Mouse (Mus musculus) adrenal gland, adult 18-20 months (tissue): ENCODE results near the gene Ddx47. TPM values are rescaled to one million over a fixed set of nuclear protein-coding genes. Genes with fewer than 3 reads are reported as not detected.

Experiments used
- DNase-seq, 2 experiments: peaks; one replicate each; pipeline ENCODE4 v3.0.0; 2021 to 2022; ENCODE audit warnings: low spot score in 2 of 2
- long read RNA-seq, 2 experiments: library from polyadenylated mRNA; stranded (forward); transcript quantifications; one replicate each; pipeline ENCODE4 v2.0.0; 2021
- total RNA-seq, 2 experiments: library from RNA; stranded (reverse); gene quantifications; 1 replicate in 1 of 2; 2 replicates in 1 of 2; pipeline ENCODE4 v1.2.3; 2021

Ddx47 gene
- total RNA-seq, result 10 to 100 TPM; 61.2 to 62.1 TPM
- long read RNA-seq, experiment 1, transcript Ddx47-201 (12 exons, 1,764 nt), result major isoform, 35 of 40 reads
- long read RNA-seq, experiment 1, partial matches to known transcripts, result 0 of 40 reads
- long read RNA-seq, experiment 1, other reads (novel, unspliced or antisense), result 5 of 40 reads
- long read RNA-seq, experiment 2, transcript Ddx47-201 (12 exons, 1,764 nt), result major isoform, 71 of 84 reads
- long read RNA-seq, experiment 2, partial matches to known transcripts, result 8 of 84 reads
- long read RNA-seq, experiment 2, other reads (novel, unspliced or antisense), result 5 of 84 reads

DNA sequence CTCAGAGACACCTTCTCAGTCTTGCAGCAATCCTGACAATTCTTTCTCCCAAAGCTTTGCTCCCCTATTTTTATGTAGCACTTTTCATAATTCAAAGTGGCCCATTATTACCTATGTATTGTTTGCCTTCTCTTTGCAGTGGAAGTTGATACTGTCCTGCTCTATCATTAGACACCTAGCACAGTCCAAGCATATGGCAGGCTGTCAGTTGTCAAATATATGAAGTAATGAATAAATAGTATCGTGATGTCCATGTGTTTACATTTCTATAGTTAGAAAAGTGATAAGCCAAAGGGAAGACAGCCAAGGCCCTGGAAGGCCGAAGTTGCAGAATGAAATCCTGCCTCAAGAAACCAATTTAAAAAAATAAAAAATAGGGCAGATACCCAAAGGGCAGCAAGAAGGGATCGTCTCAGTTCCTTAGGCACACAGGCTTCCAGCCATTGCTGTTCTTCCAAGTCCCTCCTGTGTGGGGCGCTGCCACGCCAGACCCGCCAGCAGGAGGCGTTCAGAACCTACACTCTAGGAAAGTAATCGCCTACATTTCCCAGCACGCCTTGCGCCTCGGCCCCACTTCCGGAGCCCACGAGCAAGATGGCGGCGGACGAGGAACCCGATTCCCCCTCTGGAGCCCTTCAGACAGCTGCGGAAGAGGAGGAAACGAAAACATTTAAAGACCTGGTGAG, at the start of gene Ddx47:
Ddx47 (plus strand) TSS at position 565 of the 686 bp plus-strand sequence.
- DNase-seq, result peak; percentile 88 to 94

DNA sequence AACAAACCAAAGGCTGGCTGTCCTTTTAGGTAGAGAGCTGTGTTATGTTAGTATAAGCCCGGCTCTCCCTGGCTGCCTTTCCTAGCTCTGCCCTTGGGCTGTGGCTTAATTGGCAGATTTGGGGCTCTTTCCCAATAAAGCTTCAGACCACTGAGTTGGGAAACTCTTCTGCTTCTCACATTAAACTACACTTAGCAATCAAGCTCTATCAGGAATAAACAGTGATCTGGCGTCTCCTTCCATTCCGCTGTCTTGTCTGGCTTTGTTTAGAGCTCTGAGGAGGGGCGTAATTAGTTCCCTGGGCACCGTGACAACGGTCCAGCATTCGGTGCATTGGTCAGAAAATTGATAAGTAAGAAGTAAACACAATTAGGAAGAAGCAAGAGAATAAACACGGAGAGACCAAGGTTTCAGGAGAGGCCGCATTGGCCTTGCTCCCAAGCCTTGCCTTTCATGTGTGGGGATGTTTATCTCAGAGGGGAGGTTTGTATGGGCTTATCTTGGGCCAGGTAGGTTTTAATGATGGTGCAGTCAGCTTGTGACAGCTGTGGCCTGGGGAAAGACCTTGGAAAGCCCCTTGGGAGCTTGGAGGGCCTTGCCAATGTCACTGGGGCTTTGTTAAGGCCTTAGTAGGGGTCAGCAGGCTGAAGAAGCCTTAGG, 49.4 kb upstream of the Ddx47 start:
- DNase-seq, result no peak

DNA sequence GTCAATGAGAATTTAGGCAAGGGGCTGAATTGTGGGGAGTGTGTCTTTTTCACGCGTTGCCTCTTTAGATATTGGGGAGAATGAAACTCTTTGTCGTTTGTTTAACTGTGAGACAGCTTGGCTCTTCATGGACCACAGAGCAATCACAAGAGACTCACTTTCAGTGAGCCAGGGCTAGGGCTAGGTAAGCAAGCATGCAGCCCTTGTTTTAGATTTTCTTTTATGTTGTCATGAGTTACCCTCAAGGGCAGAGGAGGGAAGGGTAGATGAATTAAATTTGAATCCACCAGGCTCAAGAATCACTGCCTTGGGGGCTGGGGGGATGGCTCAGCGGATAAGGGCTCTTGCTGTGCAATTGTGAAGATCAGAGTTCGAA, 48.9 kb upstream of the Ddx47 start:
- DNase-seq, result no peak

DNA sequence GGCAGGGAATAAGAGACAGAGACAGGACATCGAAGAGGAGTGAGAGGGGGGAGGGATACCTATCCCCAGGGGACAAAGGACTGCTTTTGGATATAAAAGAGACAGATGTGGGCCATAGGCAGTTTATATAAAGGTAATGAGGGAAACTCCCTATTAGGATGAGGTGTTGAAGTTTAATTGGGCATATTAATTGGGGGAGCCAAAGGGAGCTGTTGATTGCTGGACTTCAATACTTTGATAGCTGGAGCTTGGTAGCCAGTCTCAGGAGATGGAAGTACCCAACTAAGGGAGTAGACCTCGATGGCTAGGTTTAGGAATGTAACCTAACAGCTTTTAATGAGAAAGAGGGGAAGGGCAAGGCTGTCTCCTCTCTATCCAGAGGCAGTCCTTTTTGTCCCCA, 47.5 kb upstream of the Ddx47 start:
- no peak for DNase-seq

DNA sequence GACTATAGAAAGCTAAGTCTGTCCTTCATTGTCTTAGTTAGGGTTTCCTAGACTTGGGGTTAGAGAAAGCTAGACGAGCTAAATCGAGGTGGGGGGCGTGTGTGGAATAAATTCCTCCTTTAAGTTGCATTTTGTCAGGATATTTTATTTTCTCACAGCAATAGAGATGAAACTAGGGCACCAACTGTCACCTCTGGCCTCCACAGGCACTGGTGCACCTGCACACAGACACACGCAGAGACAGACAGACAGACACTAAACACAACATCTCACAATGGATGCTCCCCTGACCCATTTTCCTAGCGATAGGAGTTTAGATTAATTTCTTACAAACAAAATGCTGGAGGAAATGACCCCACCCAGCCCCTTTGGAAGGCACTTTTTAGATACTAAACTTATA, 44.7 kb upstream of the Ddx47 start:
- DNase-seq, result no peak

DNA sequence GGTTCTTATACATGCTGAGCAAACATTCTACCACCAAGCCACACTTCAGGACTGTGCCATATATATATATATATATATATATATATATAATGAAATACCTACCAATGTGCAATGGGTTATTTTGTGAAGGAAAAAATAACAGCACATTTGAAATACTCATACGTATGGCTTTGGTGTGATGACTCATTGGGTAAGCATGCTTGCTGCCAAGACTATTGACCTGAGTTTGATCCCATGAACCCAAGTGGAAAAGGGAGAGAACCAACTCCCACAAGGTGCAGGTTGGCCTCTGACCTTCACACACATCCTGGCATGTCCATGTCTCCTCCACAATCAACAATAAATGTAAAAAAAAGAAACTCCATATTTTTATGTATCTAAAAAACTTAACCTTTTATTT, 43.1 kb upstream of the Ddx47 start:
- DNase-seq, result no peak

DNA sequence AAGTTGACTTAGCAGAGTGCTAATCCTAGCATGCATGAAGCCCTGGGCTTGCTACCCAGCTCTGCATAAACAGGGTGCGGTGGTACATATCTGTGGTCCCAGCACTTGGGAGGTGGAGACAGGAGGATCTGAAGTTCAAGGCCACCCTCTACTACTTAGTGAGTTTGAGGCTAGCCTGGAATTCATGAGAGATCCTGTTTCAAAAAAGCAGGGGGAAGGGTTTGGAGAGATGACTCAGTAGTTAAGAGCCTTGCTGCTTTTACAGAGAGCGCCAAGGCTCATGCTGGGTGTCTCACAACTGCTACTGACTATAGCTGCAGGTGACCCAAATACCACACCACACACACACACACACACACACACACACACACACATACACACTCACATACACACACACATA, 41.9 kb upstream of the Ddx47 start:
- DNase-seq, result no peak

DNA sequence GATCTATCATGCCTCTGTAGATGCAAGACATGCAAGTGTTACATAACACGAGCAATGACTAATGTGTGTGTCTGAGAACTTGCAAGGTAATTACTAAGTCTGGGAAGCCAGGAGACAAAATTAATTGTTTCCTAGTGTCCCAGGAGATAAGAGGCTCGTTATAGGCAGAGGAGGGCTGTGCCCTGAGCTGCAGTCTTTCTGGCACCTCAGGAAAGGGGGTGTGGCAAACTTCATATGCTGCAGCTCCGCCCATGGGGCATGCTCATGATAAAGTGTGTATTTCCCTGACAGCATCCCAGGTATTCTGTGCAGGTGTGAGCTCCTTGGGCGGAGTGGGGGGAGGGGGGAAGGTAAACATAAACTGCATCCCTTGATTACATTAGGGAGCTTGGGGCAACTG, 39.3 kb upstream of the Ddx47 start:
- DNase-seq, result no peak

DNA sequence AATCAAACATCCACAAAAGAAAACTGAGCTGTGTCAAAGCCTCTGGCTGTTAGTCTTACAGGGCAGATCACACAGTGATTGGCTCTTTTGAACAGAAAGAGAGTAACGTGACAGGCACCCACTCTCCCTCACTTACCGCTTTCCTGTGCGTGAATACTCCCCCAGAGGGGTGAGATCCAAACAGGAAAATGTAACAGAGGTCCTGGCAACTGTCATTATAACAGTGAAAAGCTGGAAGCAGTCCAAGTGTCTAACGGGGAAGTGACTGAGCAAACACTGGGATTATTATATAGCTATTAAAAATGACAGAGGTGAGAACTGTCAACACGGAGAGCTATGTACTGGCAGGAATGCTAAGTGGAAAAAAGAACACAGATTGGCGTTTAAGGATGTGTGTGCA, 34.8 kb upstream of the Ddx47 start:
- DNase-seq, result no peak

DNA sequence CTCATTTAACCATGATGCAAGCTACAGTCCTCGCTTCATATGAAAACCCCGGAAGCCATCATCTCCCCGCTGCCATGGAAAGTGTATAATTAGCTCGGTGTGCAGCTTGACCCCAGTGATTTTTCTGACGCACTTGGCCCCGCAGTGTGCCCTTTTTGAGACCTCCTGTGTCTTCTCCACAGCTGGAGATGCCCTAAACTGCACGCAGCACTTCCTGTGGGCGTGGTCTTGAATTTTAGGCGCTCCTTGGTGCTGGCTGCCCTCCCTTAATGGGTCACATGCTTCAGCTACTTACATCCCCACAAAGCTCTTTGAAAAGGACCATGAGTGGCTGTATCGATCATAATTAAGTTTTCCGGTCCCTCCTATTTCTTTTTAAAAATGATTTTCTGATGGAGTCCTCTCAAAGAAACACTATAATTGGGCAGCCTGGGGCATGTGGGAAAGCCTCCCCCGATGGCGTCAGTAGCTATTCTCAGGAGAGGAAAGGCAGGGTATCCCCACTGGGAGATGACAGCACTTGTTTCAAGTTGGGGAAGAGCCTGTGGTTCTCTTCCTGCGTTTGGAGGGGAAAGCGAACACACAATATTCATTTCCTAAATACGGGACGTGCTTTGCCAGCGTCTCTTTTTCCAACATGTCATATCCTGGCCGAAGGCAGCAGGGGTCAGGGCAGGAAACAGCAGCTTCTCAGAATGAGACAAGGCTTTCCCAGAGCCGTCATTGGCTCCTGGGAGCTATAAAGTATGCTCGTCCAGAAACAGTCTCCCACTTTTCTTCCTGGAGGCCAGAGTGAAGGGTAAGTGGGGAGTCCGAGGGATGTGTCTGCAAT, 30.0 kb upstream of the Ddx47 start, which contains the start of gene Apold1:
Apold1 (plus strand) TSS at position 488 of the 832 bp plus-strand sequence.
- DNase-seq, result no peak

DNA sequence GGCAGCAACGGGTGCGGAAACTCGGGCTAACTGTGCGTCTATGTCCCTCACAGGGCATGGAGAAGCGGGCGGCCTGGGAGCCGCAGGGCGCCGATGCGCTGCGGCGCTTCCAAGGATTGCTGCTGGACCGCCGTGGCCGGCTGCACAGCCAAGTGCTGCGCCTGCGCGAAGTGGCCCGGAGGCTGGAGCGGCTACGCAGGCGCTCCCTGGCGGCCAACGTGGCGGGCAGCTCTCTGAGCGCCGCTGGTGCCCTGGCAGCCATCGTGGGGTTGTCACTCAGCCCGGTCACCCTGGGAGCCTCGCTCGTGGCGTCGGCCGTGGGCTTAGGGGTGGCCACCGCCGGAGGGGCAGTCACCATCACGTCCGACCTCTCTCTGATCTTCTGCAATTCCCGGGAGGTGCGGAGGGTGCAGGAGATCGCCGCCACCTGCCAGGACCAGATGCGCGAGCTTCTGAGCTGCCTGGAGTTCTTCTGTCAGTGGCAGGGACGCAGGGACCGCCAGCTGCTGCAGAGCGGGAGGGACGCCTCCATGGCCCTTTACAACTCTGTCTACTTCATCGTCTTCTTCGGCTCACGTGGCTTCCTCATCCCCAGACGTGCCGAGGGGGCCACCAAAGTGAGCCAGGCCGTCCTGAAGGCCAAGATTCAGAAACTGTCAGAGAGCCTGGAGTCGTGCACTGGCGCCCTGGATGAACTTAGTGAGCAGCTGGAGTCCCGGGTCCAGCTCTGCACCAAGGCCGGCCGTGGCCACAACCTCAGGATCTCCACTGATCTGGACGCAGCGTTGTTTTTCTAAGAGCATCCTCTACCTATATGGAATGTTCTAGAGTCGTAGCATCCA, 27.7 kb upstream of the Ddx47 start:
- DNase-seq, result peak; percentile 89 to 91

DNA sequence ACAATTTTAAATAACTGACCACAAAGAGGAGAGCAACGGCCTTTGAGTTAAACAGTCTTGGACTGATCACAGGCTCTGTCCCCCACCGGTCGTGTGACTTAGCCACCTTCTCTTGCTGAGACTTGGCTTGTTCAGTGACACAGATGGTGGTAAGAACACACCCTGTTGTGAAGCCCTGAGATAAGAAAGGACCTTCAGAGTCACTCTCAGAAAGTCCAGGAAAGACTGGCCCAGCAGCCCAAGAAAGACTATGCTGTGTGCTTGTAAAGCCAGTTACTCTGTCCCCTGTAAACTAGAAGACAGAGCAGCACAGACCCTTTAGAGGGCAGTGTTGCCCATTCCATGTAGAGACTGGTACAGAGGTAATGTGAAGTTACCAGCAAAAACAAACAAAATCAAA, 26.7 kb upstream of the Ddx47 start:
- DNase-seq, result no peak

DNA sequence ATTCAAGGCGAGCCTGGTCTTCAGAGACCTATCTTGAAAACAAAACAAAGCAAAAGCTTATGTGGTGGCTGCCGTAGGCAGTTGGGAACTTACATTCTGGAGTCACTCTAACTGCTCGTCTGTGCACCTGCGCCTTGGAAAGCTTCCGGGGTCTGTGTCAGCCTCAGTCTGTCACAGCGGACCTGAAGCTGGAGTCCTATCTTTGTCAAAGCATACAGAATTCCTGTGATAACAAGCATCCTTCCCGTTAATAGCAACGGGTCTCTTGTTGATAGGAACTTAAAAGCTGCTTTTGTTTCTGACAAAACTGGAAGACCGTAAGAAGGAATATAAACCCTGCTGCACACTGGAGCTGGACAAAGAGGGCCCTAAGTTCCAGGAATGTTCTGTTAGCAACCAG, 23.0 kb upstream of the Ddx47 start:
- no peak for DNase-seq

DNA sequence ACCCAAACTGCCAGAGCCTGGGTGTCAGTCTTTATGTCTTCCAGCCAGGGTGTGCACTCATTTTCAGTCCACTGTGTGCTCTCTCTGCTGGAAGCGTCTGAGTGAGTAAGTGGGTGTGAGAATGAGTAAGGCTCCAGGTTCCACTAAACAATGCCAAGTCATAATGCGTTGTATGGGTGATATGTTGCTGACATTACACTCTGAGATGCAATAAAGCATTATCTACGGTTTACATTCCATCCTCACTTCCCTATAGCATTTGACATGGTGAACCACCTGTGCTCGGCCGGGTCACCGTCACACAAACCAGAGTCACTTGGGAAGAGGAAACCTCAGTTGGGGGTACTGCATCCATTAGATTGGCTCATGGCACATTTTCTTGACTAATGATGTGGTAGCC, 20.7 kb upstream of the Ddx47 start:
- no peak for DNase-seq

DNA sequence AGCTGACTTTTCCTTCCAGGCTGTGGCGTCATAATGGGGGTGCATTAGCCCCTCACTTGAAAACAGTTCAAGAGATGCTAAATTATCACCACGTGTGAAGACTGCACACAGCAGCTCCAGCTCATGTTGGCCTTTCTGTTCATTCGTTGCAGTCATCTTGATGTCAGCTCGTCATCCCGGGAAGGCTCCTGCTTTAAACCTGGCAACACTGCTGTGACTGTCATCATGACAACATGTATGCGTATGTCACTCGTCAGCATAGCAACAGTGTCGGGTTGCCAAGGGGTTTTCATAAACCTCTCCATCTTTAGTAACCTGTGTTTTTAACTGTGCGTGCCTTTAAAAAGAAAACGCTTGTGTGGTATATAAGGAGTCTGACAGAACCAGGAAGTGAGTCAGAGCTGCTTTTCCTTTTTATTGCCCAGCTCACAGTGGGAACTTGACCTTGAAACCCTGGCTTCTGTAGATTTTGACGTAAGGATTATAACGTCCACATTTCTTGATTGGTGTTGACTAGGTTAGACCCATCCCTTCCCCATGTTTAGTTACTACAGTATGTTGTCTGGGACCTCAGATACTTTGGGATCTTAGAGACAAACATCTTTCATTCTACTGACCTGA, 17.3 kb upstream of the Ddx47 start:
- DNase-seq, result no peak

DNA sequence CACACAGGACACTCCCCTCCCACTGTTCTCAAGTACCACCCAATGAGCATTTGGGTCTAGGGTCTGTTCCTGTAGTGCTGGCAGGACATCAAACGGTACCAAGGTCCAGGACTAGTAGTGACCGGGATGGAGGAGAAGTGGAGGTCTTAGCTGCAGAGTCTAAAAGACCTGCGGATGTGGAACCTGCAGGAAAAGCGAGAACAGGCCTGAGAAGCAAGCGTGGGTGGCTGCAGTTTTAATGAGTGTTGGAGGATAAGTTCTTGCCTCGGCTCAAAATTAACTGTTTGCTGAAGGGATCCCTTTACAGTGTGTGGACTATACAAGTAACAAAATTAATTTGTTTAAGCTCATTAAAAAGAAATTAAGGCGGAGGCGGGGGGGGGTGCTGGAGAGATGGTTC, 16.4 kb upstream of the Ddx47 start:
- no peak for DNase-seq

DNA sequence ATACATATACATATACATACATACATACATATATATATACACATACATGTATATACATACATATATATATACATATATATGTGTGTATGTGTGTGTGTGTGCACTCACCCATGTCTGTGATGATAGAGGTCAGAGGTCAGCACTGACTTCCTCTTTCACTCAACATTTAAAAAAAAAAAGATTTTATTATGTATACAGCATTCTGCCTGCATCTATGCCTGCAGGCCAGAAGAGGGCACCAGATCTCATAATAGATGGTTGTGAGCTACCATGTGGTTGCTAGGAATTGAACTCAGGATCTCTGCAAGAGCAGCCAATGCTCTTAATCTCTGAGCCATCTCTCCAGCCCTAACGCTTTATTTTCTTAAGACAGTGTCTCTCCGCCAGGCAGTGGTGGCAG, 14.5 kb upstream of the Ddx47 start:
- DNase-seq, result no peak

DNA sequence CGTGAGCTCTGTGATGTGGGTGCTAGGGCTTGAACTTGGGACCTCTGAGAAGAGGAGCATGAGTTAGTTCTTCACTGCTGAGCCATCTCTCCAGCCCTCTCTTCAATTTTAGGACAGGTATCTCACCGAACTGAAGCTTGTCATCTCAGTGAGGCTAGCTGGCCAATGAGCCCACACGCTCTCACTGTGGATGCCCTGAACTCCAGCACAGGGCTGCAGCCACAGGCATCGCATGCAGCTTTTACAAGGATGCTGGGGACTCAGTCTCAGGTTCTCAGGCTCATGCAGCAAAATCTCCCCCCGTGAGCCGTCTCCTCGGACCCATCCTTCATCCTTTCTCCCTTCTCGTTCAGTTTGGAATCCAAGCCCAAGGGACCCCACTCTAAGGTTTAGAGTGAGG, 13.3 kb upstream of the Ddx47 start:
- no peak for DNase-seq

DNA sequence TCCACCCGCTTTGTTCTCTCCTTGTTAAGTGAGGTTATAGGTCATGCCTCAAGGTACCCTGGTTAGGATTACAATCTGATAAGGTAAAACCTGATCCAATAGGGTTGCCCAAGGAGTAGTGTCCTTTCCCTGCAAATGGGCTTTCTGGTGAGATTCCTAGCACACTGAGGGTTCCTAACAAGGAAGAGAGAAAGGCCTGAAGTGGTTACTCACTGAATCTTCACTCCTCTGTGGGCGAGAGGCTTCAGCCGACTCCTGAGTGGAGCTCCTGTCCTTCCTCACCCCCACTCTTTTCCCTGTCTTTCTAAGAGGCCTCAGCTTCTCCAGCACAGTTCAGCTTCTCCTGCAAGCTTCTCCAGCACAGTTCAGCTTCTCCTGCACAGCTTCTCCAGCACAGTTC, 12.6 kb upstream of the Ddx47 start:
- no peak for DNase-seq

DNA sequence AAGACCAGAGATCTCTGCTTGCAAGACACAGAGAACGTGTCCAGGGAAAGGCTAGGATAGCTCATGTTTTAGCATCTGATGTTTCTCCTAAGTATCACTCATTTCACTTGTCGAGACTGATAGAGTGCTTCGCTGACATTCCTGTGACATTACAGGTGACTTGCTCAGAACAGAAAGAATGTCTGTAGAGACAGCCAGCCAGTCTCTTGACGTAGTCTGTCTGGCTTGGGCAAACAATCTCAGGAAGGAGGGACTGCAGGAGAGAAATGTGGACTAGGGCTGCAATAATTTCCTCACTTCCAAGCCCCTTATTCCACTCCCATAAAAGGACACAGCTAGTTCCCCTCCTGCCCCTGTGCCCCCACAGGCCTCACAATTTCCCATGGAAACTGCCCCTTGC, 11.1 kb upstream of the Ddx47 start:
- DNase-seq, result no peak
